Mouse (Mus musculus): ENCODE data around the gene Olfr288. TPM values are rescaled to one million over a fixed set of nuclear protein-coding genes. Genes with fewer than 3 reads are reported as not detected.

Olfr288 gene
- not detected in 2 replicates for polyA plus RNA-seq (2014; fragmentation: Nextera tagmentation; extraction: Ambion mirVana)

GRCm38 (mm10) chr15:98195442-98195841, at the start of gene Olfr288:
Olfr288 (minus strand) TSS chr15:98195542.
- Histone ChIP-seq H3K9me3 (ENCODE audit: low read depth, low read length) (no peaks in the 10 kb centered on the region), H3K4me2 (no peak within 1 kb of the TSS), H3K9ac (no peak within 1 kb of the TSS), H3K36me3 (ENCODE audit: insufficient read depth) (no peaks in the 10 kb centered on the region), H3K4me1 (ENCODE audit: insufficient read depth) (no peaks in the 10 kb centered on the region), H3K27ac (ENCODE audit: low read depth) (no peak within 1 kb of the TSS), H3K27me3 (ENCODE audit: insufficient read depth, low read length) (no peaks in the 10 kb centered on the region), H3K4me3 (ENCODE audit: low read depth, low read length) (no peak within 1 kb of the TSS)
- ATAC-seq (ENCODE audit: insufficient read depth) = no peak
- no peak for TF ChIP-seq CTCF (IDR thresholded peaks at IDR 0.05; ENCODE audit: low read depth)
- 59% methylated on average over 3 of the region's 3 CpGs for WGBS
- no peak for DNase-seq

- DNase-seq (no peak), ATAC-seq (ENCODE audit: insufficient read depth) (no peak)
- no peaks in the 10 kb centered on the region for H3K27me3 ChIP-seq (ENCODE audit: insufficient read depth, low read length)
- H3K27ac ChIP-seq (ENCODE audit: low read depth) = no peak overlapping the region
- no peaks in the 10 kb centered on the region for H3K4me1 ChIP-seq (ENCODE audit: insufficient read depth)
- H3K4me3 ChIP-seq (ENCODE audit: low read depth, low read length) = no peak overlapping the region
- no peaks in the 10 kb centered on the region; the same call in 1 of the 2 replicates for H3K9me3 ChIP-seq (ENCODE audit: low read depth, low read length)
- TF ChIP-seq CTCF (IDR thresholded peaks at IDR 0.05; ENCODE audit: low read depth) = no peak
- H3K36me3 ChIP-seq (ENCODE audit: insufficient read depth) = no peaks in the 10 kb centered on the region
- 88% methylated on average over 4 of the region's 4 CpGs for WGBS
- no peak overlapping the region for H3K9ac ChIP-seq
- no peak overlapping the region for H3K4me2 ChIP-seq
Observed at GRCm38 (mm10) chr15:98235442-98235841, 40.1 kb upstream of the Olfr288 start.

GRCm38 (mm10) chr15:98234350-98234749, 39.0 kb upstream of the Olfr288 start, which contains the start of gene Olfr286:
Olfr286 (minus strand) TSS chr15:98234450.
- ATAC-seq (ENCODE audit: insufficient read depth) (no peak), DNase-seq (no peak)
- 78% methylated on average over 4 of the region's 4 CpGs for WGBS
- Histone ChIP-seq H3K9ac (no peak within 1 kb of the TSS), H3K27ac (ENCODE audit: low read depth) (no peak within 1 kb of the TSS), H3K4me3 (ENCODE audit: low read depth, low read length) (no peak within 1 kb of the TSS), H3K4me2 (no peak within 1 kb of the TSS), H3K9me3 (ENCODE audit: low read depth, low read length) (no peaks in the 10 kb centered on the region; the same call in 1 of the 2 replicates), H3K27me3 (ENCODE audit: insufficient read depth, low read length) (no peaks in the 10 kb centered on the region), H3K36me3 (ENCODE audit: insufficient read depth) (no peaks in the 10 kb centered on the region), H3K4me1 (ENCODE audit: insufficient read depth) (no peaks in the 10 kb centered on the region)
- no peak for TF ChIP-seq CTCF (IDR thresholded peaks at IDR 0.05; ENCODE audit: low read depth)

- TF ChIP-seq CTCF (IDR thresholded peaks at IDR 0.05; ENCODE audit: low read depth) = no peak
- Histone ChIP-seq H3K4me3 (ENCODE audit: low read depth, low read length) (no peak overlapping the region), H3K27me3 (ENCODE audit: insufficient read depth, low read length) (no peaks in the 10 kb centered on the region), H3K4me2 (no peak overlapping the region), H3K9me3 (ENCODE audit: low read depth, low read length) (no peaks in the 10 kb centered on the region), H3K9ac (no peak overlapping the region), H3K4me1 (ENCODE audit: insufficient read depth) (no peaks in the 10 kb centered on the region), H3K36me3 (ENCODE audit: insufficient read depth) (no peaks in the 10 kb centered on the region), H3K27ac (ENCODE audit: low read depth) (no peak overlapping the region)
- DNase-seq (no peak), ATAC-seq (ENCODE audit: insufficient read depth) (no peak)
- 76% methylated on average over 7 of the region's 7 CpGs for WGBS
Observed at GRCm38 (mm10) chr15:98226096-98226495, 30.8 kb upstream of the Olfr288 start.

GRCm38 (mm10) chr15:98225610-98226009, 30.3 kb upstream of the Olfr288 start:
- Histone ChIP-seq H3K36me3 (ENCODE audit: insufficient read depth) (no peaks in the 10 kb centered on the region), H3K4me2 (no peak overlapping the region), H3K9ac (no peak overlapping the region), H3K27ac (ENCODE audit: low read depth) (no peak overlapping the region), H3K4me1 (ENCODE audit: insufficient read depth) (no peaks in the 10 kb centered on the region), H3K27me3 (ENCODE audit: insufficient read depth, low read length) (no peaks in the 10 kb centered on the region), H3K9me3 (ENCODE audit: low read depth, low read length) (no peaks in the 10 kb centered on the region), H3K4me3 (ENCODE audit: low read depth, low read length) (no peak overlapping the region)
- WGBS = 40% methylated on average over 16 of the region's 16 CpGs
- ATAC-seq (ENCODE audit: insufficient read depth) (no peak), DNase-seq (peak; percentile 12)
- TF ChIP-seq CTCF (IDR thresholded peaks at IDR 0.05; ENCODE audit: low read depth) = no peak

- Histone ChIP-seq H3K9me3 (ENCODE audit: low read depth, low read length) (no peaks in the 10 kb centered on the region), H3K27me3 (ENCODE audit: insufficient read depth, low read length) (no peaks in the 10 kb centered on the region), H3K4me3 (ENCODE audit: low read depth, low read length) (no peak overlapping the region), H3K36me3 (ENCODE audit: insufficient read depth) (no peaks in the 10 kb centered on the region), H3K4me1 (ENCODE audit: insufficient read depth) (no peaks in the 10 kb centered on the region), H3K4me2 (no peak overlapping the region), H3K27ac (ENCODE audit: low read depth) (no peak overlapping the region), H3K9ac (no peak overlapping the region)
- TF ChIP-seq CTCF (IDR thresholded peaks at IDR 0.05; ENCODE audit: low read depth) = no peak
- ATAC-seq (ENCODE audit: insufficient read depth) (no peak), DNase-seq (no peak)
Observed at GRCm38 (mm10) chr15:98222377-98222776, 27.0 kb upstream of the Olfr288 start.

- ATAC-seq (ENCODE audit: insufficient read depth) (no peak), DNase-seq (no peak)
- H3K4me2 ChIP-seq = no peak within 1 kb of the TSS
- no peaks in the 10 kb centered on the region for H3K27me3 ChIP-seq (ENCODE audit: insufficient read depth, low read length)
- no peak for TF ChIP-seq CTCF (IDR thresholded peaks at IDR 0.05; ENCODE audit: low read depth)
- no peak within 1 kb of the TSS for H3K27ac ChIP-seq (ENCODE audit: low read depth)
- H3K36me3 ChIP-seq (ENCODE audit: insufficient read depth) = no peaks in the 10 kb centered on the region
- H3K9me3 ChIP-seq (ENCODE audit: low read depth, low read length) = no peaks in the 10 kb centered on the region
- H3K4me3 ChIP-seq (ENCODE audit: low read depth, low read length) = no peak within 1 kb of the TSS
- 58% methylated on average over 4 of the region's 4 CpGs for WGBS
- H3K4me1 ChIP-seq (ENCODE audit: insufficient read depth) = no peaks in the 10 kb centered on the region
- H3K9ac ChIP-seq = no peak within 1 kb of the TSS
Observed at GRCm38 (mm10) chr15:98220877-98221276, 25.5 kb upstream of the Olfr288 start, which contains the start of the genes Gm44579 and Olfr287. Gm44579 (minus strand) TSS chr15:98220977. Olfr287 (minus strand) TSS chr15:98221056.

GRCm38 (mm10) chr15:98214130-98214529, 18.8 kb upstream of the Olfr288 start:
- WGBS = 57% methylated on average over 5 of the region's 5 CpGs
- Histone ChIP-seq H3K4me2 (no peak overlapping the region), H3K9ac (no peak overlapping the region), H3K4me1 (ENCODE audit: insufficient read depth) (no peaks in the 10 kb centered on the region), H3K4me3 (ENCODE audit: low read depth, low read length) (no peak overlapping the region), H3K27ac (ENCODE audit: low read depth) (no peak overlapping the region), H3K36me3 (ENCODE audit: insufficient read depth) (no peaks in the 10 kb centered on the region), H3K27me3 (ENCODE audit: insufficient read depth, low read length) (no peaks in the 10 kb centered on the region), H3K9me3 (ENCODE audit: low read depth, low read length) (no peaks in the 10 kb centered on the region)
- DNase-seq = peak; percentile 41
- no peak for ATAC-seq (ENCODE audit: insufficient read depth)
- TF ChIP-seq CTCF (IDR thresholded peaks at IDR 0.05; ENCODE audit: low read depth) = no peak
